Mouse (Mus musculus) skeletal muscle tissue, adult 2 months (tissue): ENCODE measurements around the gene Htr5a.

Experiments used
- DNase-seq: peaks from one replicate; pipeline ENCODE4 v3.0.0-alpha.2; 2012; ENCODE audit warnings: low read depth, low spot score

Htr5a gene

DNA sequence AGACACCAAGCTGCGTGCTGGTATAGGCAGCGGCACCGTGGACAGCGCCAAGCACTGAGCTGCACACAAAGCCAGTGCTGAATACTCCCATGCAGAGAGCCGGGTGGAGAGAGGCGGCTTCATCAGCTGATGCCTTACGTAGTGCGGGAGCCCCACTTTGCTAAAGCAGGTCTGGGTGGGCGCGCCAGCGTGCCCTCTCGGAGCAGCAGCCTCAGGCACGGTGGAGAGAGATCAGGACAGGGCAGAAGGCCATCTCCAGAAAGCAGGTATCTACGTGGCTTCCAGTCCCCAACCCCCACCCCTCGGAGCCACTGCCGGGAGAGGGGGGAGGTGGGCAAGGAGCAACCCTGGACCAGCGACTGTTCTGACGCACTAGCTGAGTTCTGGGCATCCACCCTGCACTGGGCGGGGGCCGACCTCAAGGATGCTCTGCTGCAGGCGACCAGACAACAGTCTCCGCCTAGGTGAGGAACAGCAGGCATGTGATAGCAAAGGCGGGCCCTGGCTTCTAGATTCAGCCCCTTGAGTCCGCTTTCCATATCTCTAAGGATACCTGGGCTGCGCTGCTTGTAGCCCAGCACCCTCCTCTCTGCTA lies at the start of gene Htr5a:
TSS of gene Htr5a (plus strand) at position 449 of the 595 bp plus-strand sequence.
- DNase-seq: no peak

DNA sequence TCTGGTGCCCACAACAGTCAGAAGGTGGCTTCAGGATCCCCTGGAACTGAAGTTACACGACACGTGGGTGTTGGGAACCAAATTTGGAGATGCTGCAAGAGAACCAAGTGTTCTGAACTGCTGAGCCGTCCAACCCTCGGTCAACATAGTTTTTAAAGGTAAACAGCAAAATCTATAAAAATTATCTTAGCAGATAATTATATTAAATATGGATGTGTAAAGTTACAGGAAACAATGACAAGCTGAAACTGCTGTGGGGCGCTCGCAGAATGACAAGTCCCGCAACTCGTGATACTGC lies 49.8 kb upstream of the Htr5a start:
- DNase-seq: peak; percentile 8

DNA sequence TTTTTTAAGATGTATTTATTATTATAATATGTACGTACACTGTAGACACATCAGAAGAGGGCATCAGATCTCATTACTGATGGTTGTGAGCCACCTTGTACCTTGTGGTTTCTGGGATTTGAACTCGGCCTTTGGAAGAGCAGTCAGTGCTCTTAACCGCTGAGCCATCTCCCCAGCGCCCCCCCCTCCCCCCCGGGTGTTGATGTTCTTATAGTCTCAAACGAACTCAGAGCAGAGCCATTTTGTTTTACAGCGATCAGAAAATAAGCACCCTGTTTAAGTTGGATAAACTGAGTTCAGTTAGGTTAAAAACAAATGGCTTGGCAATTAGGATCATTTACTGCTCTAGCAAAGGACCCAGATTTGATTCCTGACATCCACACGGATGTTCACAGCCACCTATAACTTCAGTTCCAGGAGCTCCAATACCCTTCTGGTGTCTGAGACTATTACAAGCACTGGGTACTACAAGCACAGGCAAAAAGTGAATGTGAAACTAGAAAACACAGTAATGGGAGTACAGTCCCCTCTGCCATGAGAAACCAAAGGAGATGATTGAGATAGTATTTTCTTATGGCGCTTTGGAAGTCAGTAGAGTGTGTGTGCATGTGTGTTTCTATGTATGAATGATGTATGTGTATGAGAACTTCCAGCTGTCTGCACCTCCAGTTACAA lies 49.3 kb upstream of the Htr5a start:
- no peak for DNase-seq

DNA sequence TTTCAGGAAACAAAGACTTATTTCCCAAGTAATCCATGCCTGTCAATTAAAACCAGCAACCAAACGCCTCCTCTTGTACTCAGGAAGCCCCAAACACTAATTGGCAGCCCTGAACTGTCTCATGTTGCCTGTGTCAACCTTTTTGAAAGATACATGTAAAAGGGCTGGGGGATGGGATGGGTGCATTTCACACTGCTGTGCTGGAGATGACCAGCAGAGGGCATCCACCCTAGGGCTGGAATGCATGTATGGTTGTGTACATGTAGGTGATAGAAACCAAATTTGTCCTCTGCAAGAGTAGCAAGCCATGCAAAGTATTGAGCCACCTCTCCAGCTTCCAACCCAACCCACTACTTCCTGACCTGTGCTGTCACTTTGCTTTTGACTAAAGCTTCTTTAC lies 48.0 kb upstream of the Htr5a start:
- no peak for DNase-seq

- no peak for DNase-seq
Measured at GRCm38 (mm10) chr5:27814282-27814681, 27.7 kb upstream of the Htr5a start.

GRCm38 (mm10) chr5:27818840-27819672 lies 22.9 kb upstream of the Htr5a start:
- DNase-seq: no peak

DNA sequence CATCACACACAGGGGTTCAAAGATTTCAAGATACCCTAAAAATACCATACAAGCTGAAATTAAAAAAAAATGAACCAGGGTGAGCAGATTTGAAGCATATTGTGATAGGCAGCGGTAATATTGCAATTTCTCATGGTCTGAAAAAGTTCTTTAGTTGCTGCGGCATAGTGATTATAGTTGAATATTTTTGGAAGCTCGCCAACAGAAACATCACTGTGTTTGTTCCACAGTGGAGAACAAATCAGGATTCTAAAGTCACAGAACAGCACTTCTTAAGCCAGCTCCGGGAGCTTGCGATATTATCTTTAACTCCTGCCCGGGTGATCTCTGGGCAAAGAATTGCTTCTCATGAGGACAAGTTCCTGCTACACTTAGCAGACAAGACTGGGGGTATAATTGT lies 20.8 kb upstream of the Htr5a start:
- DNase-seq: no peak

- no peak for DNase-seq
Measured at GRCm38 (mm10) chr5:27827971-27828370, 14.0 kb upstream of the Htr5a start.

DNA sequence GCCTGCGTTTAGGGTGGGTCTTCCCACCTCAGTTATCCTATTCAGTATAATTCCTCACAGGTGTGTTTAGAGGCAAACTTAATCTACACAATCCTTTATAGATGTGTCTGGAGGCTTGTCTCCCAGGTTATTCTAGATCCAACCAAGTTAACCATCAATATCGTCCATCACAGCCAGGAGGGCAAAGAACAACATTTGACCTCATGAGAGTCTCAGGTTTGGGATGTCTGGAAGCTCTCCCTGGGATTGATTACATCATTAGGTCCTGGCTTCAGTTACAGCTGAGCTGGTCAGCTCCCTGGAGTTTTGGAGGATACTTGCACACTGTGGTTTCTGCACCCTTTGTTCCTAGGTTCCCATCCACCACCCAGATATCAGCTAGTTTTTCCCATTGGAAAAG lies 6.9 kb upstream of the Htr5a start:
- no peak for DNase-seq

DNA sequence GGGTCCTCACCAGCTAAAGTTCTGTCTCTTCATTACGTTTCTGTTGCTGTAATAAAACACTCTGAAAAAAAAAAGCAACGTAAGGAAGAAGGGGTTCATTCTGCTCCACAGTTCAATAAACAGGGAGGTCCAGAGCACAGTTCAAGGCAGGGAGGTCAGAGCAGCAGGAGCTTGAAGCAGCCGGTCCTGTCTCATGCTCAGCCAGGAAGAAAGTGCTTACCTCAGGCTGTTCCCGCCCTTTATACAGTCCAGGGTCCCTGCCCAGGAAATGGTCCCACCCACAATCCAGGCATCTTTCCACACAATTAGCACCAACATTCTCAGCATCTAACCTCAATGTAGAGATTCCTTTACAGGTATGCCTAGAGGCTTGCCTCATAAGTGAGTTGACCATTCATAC lies 3.9 kb upstream of the Htr5a start:
- no peak for DNase-seq

- no peak for DNase-seq
Measured at GRCm38 (mm10) chr5:27842671-27843320, 847 bp downstream of the Htr5a start.

DNA sequence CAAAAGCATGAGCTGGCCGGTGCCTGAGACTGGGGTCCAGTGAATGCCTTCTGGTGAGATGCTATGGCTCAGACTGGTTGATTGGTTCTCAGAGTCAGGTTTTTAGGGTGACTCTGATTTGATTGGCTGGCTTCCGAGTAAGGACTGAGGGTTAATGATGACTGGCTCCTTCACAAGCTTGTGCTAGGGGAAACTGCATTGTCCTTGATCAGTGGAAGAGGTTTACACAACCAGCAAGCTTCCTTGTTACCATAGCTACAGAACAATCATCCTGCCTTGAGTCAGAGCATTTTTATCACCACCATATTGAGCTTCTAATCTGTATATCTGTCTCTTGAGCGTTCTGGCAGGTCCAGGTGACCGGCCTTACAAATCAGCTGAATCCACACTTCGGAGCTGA lies 5.0 kb downstream of the Htr5a start:
- no peak for DNase-seq

GRCm38 (mm10) chr5:27854290-27854689 lies 12.3 kb downstream of the Htr5a start:
- no peak for DNase-seq

- no peak for DNase-seq
Measured at GRCm38 (mm10) chr5:27855726-27856125, 13.8 kb downstream of the Htr5a start.

GRCm38 (mm10) chr5:27873240-27874082 lies 31.5 kb downstream of the Htr5a start:
- DNase-seq: no peak

DNA sequence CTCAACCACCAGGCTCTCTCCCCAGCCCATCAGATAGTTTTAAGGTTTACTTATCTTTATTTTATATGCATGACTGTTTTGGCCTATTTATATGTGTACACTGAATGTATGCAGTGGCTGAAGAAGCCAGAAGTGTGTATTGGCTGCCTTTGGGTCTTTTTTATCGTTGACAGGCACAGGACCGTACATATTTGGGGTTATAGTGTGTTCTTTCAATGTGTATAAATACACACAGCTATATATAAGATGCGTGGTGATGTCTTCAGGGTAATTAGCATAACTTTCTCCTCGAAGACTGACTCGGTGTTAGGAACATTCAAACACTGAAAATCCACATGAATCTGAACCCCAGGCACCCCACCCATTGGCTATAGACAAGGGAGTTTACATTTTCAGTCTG lies 32.3 kb downstream of the Htr5a start:
- DNase-seq: no peak

GRCm38 (mm10) chr5:27875341-27876105 lies 33.6 kb downstream of the Htr5a start:
- no peak for DNase-seq

DNA sequence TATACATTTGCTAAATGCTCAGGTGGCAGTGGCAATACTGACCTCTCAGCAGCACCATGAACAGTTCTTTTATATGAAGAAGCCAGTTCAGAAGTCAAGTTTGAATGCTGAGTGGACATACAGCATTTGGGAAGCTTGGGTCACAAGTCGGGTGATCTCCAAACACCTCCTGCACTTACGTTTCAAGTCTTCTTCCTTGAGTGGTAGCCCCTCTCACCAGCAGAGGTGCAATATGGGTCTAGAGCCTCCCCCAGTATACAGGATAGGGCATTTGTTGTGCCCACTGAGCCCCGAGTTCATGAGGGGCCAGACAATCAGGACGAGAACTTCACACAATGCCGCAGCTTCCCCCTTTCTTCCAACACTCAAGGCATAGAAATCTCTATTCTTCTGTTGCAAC lies 36.4 kb downstream of the Htr5a start:
- no peak for DNase-seq

DNA sequence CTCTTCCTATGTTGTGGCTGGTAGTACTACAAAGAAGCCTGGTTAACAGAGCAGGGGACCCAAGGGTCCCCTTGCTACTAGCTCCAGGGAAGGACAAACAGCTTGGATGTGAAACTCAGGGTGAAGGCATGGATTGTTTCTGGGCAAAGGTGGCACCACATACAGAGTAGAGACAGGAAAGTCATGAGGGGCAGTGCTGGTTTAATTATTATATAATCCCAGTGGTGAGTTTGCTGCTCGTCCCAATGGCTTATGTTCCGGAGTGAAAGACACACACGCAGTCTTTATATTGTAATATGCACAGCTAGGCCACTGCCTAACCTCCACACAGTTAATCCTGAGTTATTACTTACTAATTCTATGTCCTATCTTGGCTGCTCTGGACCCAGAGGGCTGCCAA lies 37.8 kb downstream of the Htr5a start:
- DNase-seq: no peak

DNA sequence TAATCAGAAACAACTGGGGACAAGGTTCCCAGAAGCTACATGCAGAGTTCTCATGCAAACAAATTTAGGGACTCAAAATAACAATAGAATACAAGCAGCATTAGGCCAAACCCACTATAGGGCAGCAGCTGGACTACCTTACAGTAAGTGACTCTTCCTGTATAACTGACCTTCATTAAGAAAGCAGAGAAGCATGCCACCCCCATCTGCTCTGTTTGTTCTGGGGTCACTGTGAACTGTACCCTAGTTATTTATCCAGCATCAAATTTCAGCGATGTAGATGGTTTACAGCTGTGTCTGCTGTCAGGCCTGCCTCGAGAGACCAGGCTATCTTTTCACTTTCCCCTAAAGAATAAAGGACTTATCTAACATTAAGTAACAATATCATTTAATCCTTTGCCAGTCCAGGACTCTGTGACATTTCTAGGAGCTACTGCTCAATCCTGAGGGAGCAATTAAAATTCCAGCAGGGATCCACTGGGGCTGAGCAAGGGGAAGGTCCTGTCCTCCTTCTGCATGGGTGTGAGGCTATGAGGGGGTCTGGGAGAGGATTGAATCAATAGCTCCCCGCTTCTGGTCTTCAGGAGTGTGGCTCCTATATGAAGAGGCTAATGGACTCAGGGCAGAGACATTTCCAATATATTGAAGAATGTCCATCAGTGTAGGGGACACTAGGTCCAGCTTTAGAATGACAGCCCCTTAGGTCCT lies 38.5 kb downstream of the Htr5a start:
- no peak for DNase-seq
